Mouse (Mus musculus): ENCODE measurements around the gene Hoxb3. TPM values are rescaled to one million over a fixed set of nuclear protein-coding genes. Genes with fewer than 3 reads are reported as not detected.

The Hoxb3 gene
- total and polyA plus RNA-seq, 3 experiments, result not detected

DNA sequence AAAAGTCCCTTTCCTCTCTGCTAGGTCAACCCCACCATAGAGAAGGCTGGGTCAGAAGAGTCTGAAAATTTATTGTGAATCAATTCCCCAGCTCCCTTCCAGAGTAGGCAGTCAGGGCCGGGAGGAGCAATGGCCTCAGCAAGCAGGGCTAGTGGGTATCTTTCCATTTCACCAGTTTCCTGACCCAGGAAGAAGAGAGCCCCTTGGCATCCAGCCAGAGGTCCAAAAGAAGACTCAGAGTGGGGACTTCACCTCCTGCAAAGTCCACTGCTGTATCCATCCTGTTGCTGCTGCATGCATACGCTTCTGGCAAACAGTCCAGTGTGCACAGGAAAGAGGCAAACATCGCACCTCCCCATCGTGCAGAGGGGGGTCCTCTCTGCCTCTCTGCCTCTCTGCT, 47.2 kb upstream of the Hoxb3 start:
- Histone ChIP-seq H3K9ac (ENCODE audit: control insufficient read depth, low read depth, low read length, poor library complexity, severe bottlenecking) (no peak overlapping the region), H3K4me1 (ENCODE audit: control insufficient read depth in 1 of 2, insufficient read depth in 2 of 2, low read length in 2 of 2) (no peaks in the 10 kb centered on the region), H3K36me3 (ENCODE audit: control insufficient read depth in 1 of 2, insufficient read depth in 2 of 2, low read length in 2 of 2) (no peaks in the 10 kb centered on the region), H3K9me3 (replicated peaks; ENCODE audit: insufficient read depth, low read length) (no peaks in the 10 kb centered on the region), H3K4me3 (ENCODE audit: control insufficient read depth in 1 of 2, insufficient read depth in 1 of 2, low read depth in 2 of 2, low read length in 2 of 2) (no peak overlapping the region), H3K79me2 (ENCODE audit: control insufficient read depth, insufficient read depth, low read length, poor library complexity) (no peaks in the 10 kb centered on the region), H3K27ac (ENCODE audit: control insufficient read depth, low read depth, low read length) (no peak overlapping the region), H3K27me3 (ENCODE audit: control insufficient read depth in 1 of 2, insufficient read depth in 2 of 2, low read length in 2 of 2) (peaks cover 0 to 1% of the 10 kb centered on the region in 2 experiments; a peak in 2 of 4 replicates)
- TF ChIP-seq ZC3H11A (IDR thresholded peaks at IDR 0.05; ENCODE audit: low read depth, low read length), result no peak
- TF ChIP-seq MYC (IDR thresholded peaks at IDR 0.05; ENCODE audit: low read depth, low read length), result no peak
- TF ChIP-seq HCFC1 (IDR thresholded peaks at IDR 0.05; ENCODE audit: low read depth, low read length), result no peak
- TF ChIP-seq TCF12 (IDR thresholded peaks at IDR 0.05; ENCODE audit: low read depth, low read length), result no peak
- no peak for DNase-seq (ENCODE audit: low read depth, low spot score)

DNA sequence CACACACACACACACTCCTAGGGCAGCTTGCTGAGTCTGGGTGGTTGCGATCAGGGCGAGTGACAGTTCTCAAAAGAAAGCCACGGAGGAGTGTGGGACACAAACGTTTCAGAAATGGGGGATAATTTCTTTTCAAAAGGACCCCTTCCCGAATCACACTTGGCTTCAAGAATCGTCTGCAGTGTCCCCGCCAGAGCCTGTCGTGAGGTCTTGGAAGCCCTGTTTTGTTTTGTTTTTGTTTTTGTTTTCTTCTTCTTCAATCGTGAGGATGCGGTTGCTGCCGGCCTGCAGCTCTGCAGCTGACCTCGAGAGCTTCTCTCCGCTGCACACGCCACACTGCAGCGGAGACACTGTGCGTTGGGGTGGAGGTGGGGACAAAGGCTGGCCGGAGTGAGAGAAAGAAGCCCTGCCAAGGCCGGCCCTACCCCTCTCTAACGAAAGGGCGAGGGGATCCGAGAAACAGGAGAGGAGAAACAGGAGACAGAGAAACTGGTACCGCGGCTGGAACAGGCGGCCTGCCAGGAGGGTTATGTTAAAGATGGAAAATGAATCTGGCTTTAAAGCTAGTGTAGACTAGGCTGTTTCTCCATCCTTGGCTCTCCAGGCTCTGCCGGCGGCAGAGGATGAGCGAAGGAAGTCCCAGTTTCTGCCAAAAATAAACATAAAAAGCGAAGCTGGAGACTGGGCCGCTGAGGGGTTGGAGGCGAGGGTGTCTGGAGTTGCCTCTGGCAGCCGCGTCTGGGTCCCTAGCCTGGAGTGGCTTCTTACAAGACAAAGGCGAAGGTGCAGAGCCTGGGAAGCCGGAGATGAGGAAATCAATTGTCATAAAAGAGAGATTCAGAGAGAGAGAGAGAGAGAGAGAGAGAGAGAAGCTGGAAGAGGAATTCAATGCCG, 45.7 kb upstream of the Hoxb3 start:
- no peaks in the 10 kb centered on the region for H3K9me3 ChIP-seq (replicated peaks; ENCODE audit: insufficient read depth, low read length)
- DNase-seq (ENCODE audit: low read depth, low spot score), result no peak
- TF ChIP-seq HCFC1 (IDR thresholded peaks at IDR 0.05; ENCODE audit: low read depth, low read length) (no peak), RAD21 (IDR thresholded peaks at IDR 0.05; ENCODE audit: low read depth, low read length) (no peak), MYC (IDR thresholded peaks at IDR 0.05; ENCODE audit: low read depth, low read length) (no peak), POLR2A (IDR thresholded peaks at IDR 0.05; ENCODE audit: control insufficient read depth in 1 of 2, insufficient read depth in 1 of 2, low read depth in 1 of 2, low read length in 2 of 2, poor library complexity in 1 of 2) (no peak), CHD2 (IDR thresholded peaks at IDR 0.05; ENCODE audit: low read length) (no peak), E2F4 (IDR thresholded peaks at IDR 0.05; ENCODE audit: borderline replicate concordance, low read depth, low read length) (no peak), SMC3 (IDR thresholded peaks at IDR 0.05; ENCODE audit: low read depth, low read length) (no peak), CTCF (IDR thresholded peaks at IDR 0.05 in 2 of 3, conservative IDR thresholded peaks at IDR 0.05 in 1 of 3; ENCODE audit: control insufficient read depth in 1 of 3, insufficient read depth in 1 of 3, low read depth in 2 of 3, low read length in 3 of 3, poor library complexity in 1 of 3, severe bottlenecking in 1 of 3) (no peak), SIN3A (IDR thresholded peaks at IDR 0.05; ENCODE audit: low read length) (no peak), ZMIZ1 (IDR thresholded peaks at IDR 0.05; ENCODE audit: low read depth, low read length) (no peak), ELF1 (IDR thresholded peaks at IDR 0.05; ENCODE audit: low read depth, low read length) (no peak), NRF1 (IDR thresholded peaks at IDR 0.05; ENCODE audit: insufficient read depth, low read depth, low read length, poor library complexity, severe bottlenecking) (no peak), MAFK (IDR thresholded peaks at IDR 0.05; ENCODE audit: borderline replicate concordance, low read depth, low read length) (no peak), KAT2A (conservative IDR thresholded peaks at IDR 0.05; ENCODE audit: low read depth, low read length) (no peak), TAL1 (IDR thresholded peaks at IDR 0.05; ENCODE audit: low read length) (no peak), TBP (IDR thresholded peaks at IDR 0.05; ENCODE audit: low read depth, low read length) (no peak), ETS1 (IDR thresholded peaks at IDR 0.05; ENCODE audit: low read depth, low read length) (no peak), USF2 (IDR thresholded peaks at IDR 0.05; ENCODE audit: borderline replicate concordance in 1 of 2, insufficient read depth in 1 of 2, low read depth in 1 of 2, low read length in 2 of 2) (no peak)
- H3K9ac ChIP-seq (ENCODE audit: control insufficient read depth, low read depth, low read length, poor library complexity, severe bottlenecking), result no peak overlapping the region
- no peaks in the 10 kb centered on the region for H3K79me2 ChIP-seq (ENCODE audit: control insufficient read depth, insufficient read depth, low read length, poor library complexity)
- no peaks in the 10 kb centered on the region for H3K36me3 ChIP-seq (ENCODE audit: control insufficient read depth in 1 of 2, insufficient read depth in 2 of 2, low read length in 2 of 2)
- H3K27me3 ChIP-seq (ENCODE audit: control insufficient read depth in 1 of 2, insufficient read depth in 2 of 2, low read length in 2 of 2), result peaks cover 2 to 6% of the 10 kb centered on the region in 2 experiments
- no peaks in the 10 kb centered on the region for H3K4me1 ChIP-seq (ENCODE audit: control insufficient read depth in 1 of 2, insufficient read depth in 2 of 2, low read length in 2 of 2)
- H3K27ac ChIP-seq (ENCODE audit: control insufficient read depth, low read depth, low read length), result no peak overlapping the region
- H3K4me3 ChIP-seq (ENCODE audit: control insufficient read depth in 1 of 2, insufficient read depth in 1 of 2, low read depth in 2 of 2, low read length in 2 of 2), result no peak overlapping the region
